Mouse (Mus musculus): ENCODE measurements around the gene Ptpn22.

DNA sequence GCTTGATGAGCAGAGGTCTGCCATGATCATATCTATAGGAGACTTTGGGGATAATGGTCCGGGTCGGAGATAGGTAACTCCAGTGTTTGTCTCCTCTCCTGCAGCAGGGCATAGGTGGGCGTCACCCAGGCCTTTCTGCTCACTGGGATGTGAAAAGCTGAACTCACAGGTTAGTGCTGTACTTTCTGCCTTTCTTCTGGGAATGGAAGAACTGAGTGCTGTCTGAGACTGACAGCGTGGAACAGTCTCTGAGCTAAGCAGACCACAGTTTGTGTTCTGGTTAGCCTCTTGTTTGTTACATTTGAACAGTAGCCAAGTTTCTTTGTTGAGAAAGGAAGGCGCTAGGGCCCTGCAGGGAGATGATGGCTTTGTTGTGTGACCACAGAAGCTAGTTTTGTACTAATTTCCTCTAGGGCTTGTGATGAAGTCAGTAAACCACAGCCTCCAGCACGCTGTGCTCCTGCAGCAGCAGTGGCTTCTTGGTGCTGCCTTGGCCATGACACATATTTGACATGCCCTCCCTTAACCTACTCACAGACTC lies 326 bp downstream of the Ptpn22 start:
- TF ChIP-seq CTCF (IDR thresholded peaks at IDR 0.05; ENCODE audit: insufficient read depth, low read length) (no peak), POLR2A (IDR thresholded peaks at IDR 0.05; ENCODE audit: borderline replicate concordance, extremely low read depth, low read depth, low read length) (peak; percentile 44; the same call in 1 of the 2 replicates)

All from lung, adult 2 months (tissue).